Mouse (Mus musculus) liver, adult 2 months (tissue): ENCODE measurements around the gene S100pbp.

Source experiments
- CTCF ChIP-seq: fragments of 200-500 bp; IDR thresholded peaks from 2 replicates; pipeline ENCODE4 v1.5.1; 2011; ENCODE audit warnings: low read depth, low read length, control low read depth
- POLR2A ChIP-seq: fragments of 200-500 bp; IDR thresholded peaks from 2 replicates; pipeline ENCODE4 v1.6.1; 2011; ENCODE audit warnings: low read length, control low read depth; ENCODE audit not compliant: insufficient read depth; ENCODE audit errors: extremely low read depth

GRCm38 (mm10) chr4:129106073-129106472 lies 83.5 kb downstream of the S100pbp start:
- no peak for TF ChIP-seq CTCF
- TF ChIP-seq POLR2A = no peak
